Mouse (Mus musculus): ENCODE data around the gene Twist2. TPM values are rescaled to one million over a fixed set of nuclear protein-coding genes. Genes with fewer than 3 reads are reported as not detected.

Twist2 gene
- polyA plus RNA-seq, 2 experiments: 0.26 to 0.27 TPM

GRCm38 (mm10) chr1:91823530-91823929 lies 22.3 kb downstream of the Twist2 start:
- peaks cover 0 to 2% of the 10 kb centered on the region in 2 experiments; a peak in 1 of 4 replicates for H3K4me1 ChIP-seq (replicated peaks; ENCODE audit: control insufficient read depth in 2 of 2, insufficient read depth in 2 of 2, low read length in 1 of 2)
- 16% methylated on average over 3 of the region's 3 CpGs for WGBS (ENCODE audit: insufficient replicate concordance)
- DNase-seq (ENCODE audit: low read depth in 3 of 3, low spot score in 3 of 3) (no peak), ATAC-seq (ENCODE audit: insufficient read depth) (no peak)
- no peaks in the 10 kb centered on the region for H3K9me3 ChIP-seq (ENCODE audit: control insufficient read depth, low read length)
- H3K4me3 ChIP-seq (ENCODE audit: insufficient read depth in 1 of 2, low read depth in 2 of 2, low read length in 2 of 2): no peak overlapping the region
- no peaks in the 10 kb centered on the region for H3K36me3 ChIP-seq (replicated peaks; ENCODE audit: control insufficient read depth, insufficient read depth, low read depth)
- H3K27me3 ChIP-seq (ENCODE audit: control insufficient read depth, insufficient read depth, low read length): no peaks in the 10 kb centered on the region
- no peak overlapping the region for H3K4me2 ChIP-seq (ENCODE audit: low read depth)
- TF ChIP-seq CTCF (IDR thresholded peaks at IDR 0.05; ENCODE audit: low read depth) (no peak), EP300 (IDR thresholded peaks at IDR 0.05; ENCODE audit: low read depth) (no peak)
- no peak overlapping the region for H3K9ac ChIP-seq (replicated peaks)
- no peak overlapping the region for H3K27ac ChIP-seq

GRCm38 (mm10) chr1:91823951-91824350 lies 22.7 kb downstream of the Twist2 start:
- H3K4me3 ChIP-seq (ENCODE audit: insufficient read depth in 1 of 2, low read depth in 2 of 2, low read length in 2 of 2): no peak overlapping the region
- H3K27ac ChIP-seq: no peak overlapping the region
- H3K9me3 ChIP-seq (ENCODE audit: control insufficient read depth, low read length): no peaks in the 10 kb centered on the region
- WGBS (ENCODE audit: insufficient replicate concordance): 59% methylated on average over 7 of the region's 7 CpGs
- no peak for ATAC-seq (ENCODE audit: insufficient read depth)
- H3K4me1 ChIP-seq (replicated peaks; ENCODE audit: control insufficient read depth in 2 of 2, insufficient read depth in 2 of 2, low read length in 1 of 2): peaks cover 0 to 2% of the 10 kb centered on the region in 2 experiments; a peak in 1 of 4 replicates
- TF ChIP-seq EP300 (IDR thresholded peaks at IDR 0.05; ENCODE audit: low read depth): no peak
- no peak for TF ChIP-seq CTCF (IDR thresholded peaks at IDR 0.05; ENCODE audit: low read depth)
- H3K36me3 ChIP-seq (replicated peaks; ENCODE audit: control insufficient read depth, insufficient read depth, low read depth): no peaks in the 10 kb centered on the region
- DNase-seq (ENCODE audit: low read depth in 3 of 3, low spot score in 3 of 3): no peak
- H3K9ac ChIP-seq (replicated peaks): no peak overlapping the region
- H3K4me2 ChIP-seq (ENCODE audit: low read depth): no peak overlapping the region
- no peaks in the 10 kb centered on the region for H3K27me3 ChIP-seq (ENCODE audit: control insufficient read depth, insufficient read depth, low read length)

- H3K9ac ChIP-seq (replicated peaks): no peak overlapping the region
- H3K4me1 ChIP-seq (replicated peaks; ENCODE audit: control insufficient read depth in 2 of 2, insufficient read depth in 2 of 2, low read length in 1 of 2): peaks cover 0 to 2% of the 10 kb centered on the region in 2 experiments; a peak in 1 of 4 replicates
- H3K4me2 ChIP-seq (ENCODE audit: low read depth): no peak overlapping the region
- TF ChIP-seq CTCF (IDR thresholded peaks at IDR 0.05; ENCODE audit: low read depth): no peak
- TF ChIP-seq EP300 (IDR thresholded peaks at IDR 0.05; ENCODE audit: low read depth): no peak
- no peaks in the 10 kb centered on the region for H3K9me3 ChIP-seq (ENCODE audit: control insufficient read depth, low read length)
- ATAC-seq (ENCODE audit: insufficient read depth) (no peak), DNase-seq (ENCODE audit: low read depth in 3 of 3, low spot score in 3 of 3) (no peak)
- WGBS (ENCODE audit: insufficient replicate concordance): 29% methylated on average over 4 of the region's 4 CpGs
- no peak overlapping the region for H3K4me3 ChIP-seq (ENCODE audit: insufficient read depth in 1 of 2, low read depth in 2 of 2, low read length in 2 of 2)
- no peaks in the 10 kb centered on the region for H3K36me3 ChIP-seq (replicated peaks; ENCODE audit: control insufficient read depth, insufficient read depth, low read depth)
- no peaks in the 10 kb centered on the region for H3K27me3 ChIP-seq (ENCODE audit: control insufficient read depth, insufficient read depth, low read length)
- no peak overlapping the region for H3K27ac ChIP-seq
Observed at GRCm38 (mm10) chr1:91825261-91825660, 24.0 kb downstream of the Twist2 start.

GRCm38 (mm10) chr1:91831978-91832377 lies 30.7 kb downstream of the Twist2 start:
- Histone ChIP-seq H3K4me3 (ENCODE audit: insufficient read depth in 1 of 2, low read depth in 2 of 2, low read length in 2 of 2) (no peak overlapping the region), H3K4me2 (ENCODE audit: low read depth) (no peak overlapping the region), H3K9ac (replicated peaks) (no peak overlapping the region), H3K27me3 (ENCODE audit: control insufficient read depth, insufficient read depth, low read length) (no peaks in the 10 kb centered on the region), H3K4me1 (replicated peaks; ENCODE audit: control insufficient read depth in 2 of 2, insufficient read depth in 2 of 2, low read length in 1 of 2) (no peaks in the 10 kb centered on the region), H3K9me3 (ENCODE audit: control insufficient read depth, low read length) (no peaks in the 10 kb centered on the region), H3K36me3 (replicated peaks; ENCODE audit: control insufficient read depth, insufficient read depth, low read depth) (no peaks in the 10 kb centered on the region), H3K27ac (no peak overlapping the region)
- no peak for DNase-seq (ENCODE audit: low read depth in 3 of 3, low spot score in 3 of 3)
- WGBS (ENCODE audit: insufficient replicate concordance): 55% methylated on average over 7 of the region's 7 CpGs
- TF ChIP-seq CTCF (IDR thresholded peaks at IDR 0.05; ENCODE audit: low read depth): no peak
- TF ChIP-seq EP300 (IDR thresholded peaks at IDR 0.05; ENCODE audit: low read depth): no peak
- no peak for ATAC-seq (ENCODE audit: insufficient read depth)

- ATAC-seq (ENCODE audit: insufficient read depth): no peak
- H3K9me3 ChIP-seq (ENCODE audit: control insufficient read depth, low read length): no peaks in the 10 kb centered on the region
- WGBS (ENCODE audit: insufficient replicate concordance): 62% methylated on average over 6 of the region's 6 CpGs
- H3K4me3 ChIP-seq (ENCODE audit: insufficient read depth in 1 of 2, low read depth in 2 of 2, low read length in 2 of 2): no peak overlapping the region
- H3K36me3 ChIP-seq (replicated peaks; ENCODE audit: control insufficient read depth, insufficient read depth, low read depth): no peaks in the 10 kb centered on the region
- no peak overlapping the region for H3K4me2 ChIP-seq (ENCODE audit: low read depth)
- no peaks in the 10 kb centered on the region for H3K4me1 ChIP-seq (replicated peaks; ENCODE audit: control insufficient read depth in 2 of 2, insufficient read depth in 2 of 2, low read length in 1 of 2)
- H3K27me3 ChIP-seq (ENCODE audit: control insufficient read depth, insufficient read depth, low read length): no peaks in the 10 kb centered on the region
- TF ChIP-seq CTCF (IDR thresholded peaks at IDR 0.05; ENCODE audit: low read depth): no peak
- TF ChIP-seq EP300 (IDR thresholded peaks at IDR 0.05; ENCODE audit: low read depth): no peak
- DNase-seq (ENCODE audit: low read depth in 3 of 3, low spot score in 3 of 3): no peak
- H3K27ac ChIP-seq: no peak overlapping the region
- no peak overlapping the region for H3K9ac ChIP-seq (replicated peaks)
Observed at GRCm38 (mm10) chr1:91839557-91839956, 38.3 kb downstream of the Twist2 start.
